Mouse (Mus musculus) right cerebral cortex, postnatal 4 days (tissue): ENCODE measurements at regions not wholly inside any gene's neighbourhood (a gene's known extent, or its start where the extent isn't known, plus 50 kb on each side); places are given as distances from the start of the nearest gene placed in this dataset.

Source experiments
- DNase-seq: peaks from one replicate; pipeline ENCODE4 v3.0.0-alpha.2; 2022

GRCm38 (mm10) chr9:92865822-92866221 lies 323.8 kb downstream of the Plod2 start:
- DNase-seq, result no peak

DNA sequence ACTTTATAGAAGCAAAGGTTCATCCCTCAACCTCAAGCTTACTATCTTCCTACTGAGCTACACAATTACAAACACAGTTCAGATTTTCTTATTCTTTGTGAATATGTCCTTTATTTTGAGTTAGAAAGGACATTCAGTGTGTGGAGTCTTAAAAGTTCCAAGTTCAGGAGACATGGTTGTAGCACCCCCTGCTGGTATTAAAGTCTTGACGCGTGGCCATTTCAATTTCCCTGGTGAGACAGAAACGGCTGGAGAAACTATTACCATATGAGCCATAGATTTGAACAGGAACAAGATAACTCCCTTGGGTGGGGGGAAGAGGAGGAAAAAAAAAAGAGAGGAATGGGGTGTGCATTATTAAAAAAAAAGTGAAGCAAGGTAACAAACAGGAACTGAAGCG lies 336.6 kb downstream of the Plod2 start:
- DNase-seq, result peak; percentile 25

DNA sequence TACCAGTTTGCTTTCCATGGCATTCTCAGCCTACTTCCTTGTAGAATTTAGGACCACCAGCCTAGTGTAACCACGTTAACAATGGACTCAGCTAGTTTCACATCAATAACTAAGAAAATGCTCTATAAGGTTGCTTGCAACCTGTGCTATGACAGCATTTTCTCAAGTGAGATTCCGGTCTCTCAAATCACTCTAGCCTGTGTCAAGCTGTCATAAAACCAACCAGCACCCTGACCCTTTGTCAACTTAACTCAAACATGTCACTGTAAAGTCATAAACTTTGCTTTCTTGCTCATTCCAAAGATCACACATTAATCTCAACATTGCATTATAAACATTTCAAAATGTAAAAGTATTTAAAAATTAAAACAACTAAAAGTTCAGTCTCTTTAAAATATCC lies 337.8 kb downstream of the Plod2 start:
- no peak for DNase-seq

DNA sequence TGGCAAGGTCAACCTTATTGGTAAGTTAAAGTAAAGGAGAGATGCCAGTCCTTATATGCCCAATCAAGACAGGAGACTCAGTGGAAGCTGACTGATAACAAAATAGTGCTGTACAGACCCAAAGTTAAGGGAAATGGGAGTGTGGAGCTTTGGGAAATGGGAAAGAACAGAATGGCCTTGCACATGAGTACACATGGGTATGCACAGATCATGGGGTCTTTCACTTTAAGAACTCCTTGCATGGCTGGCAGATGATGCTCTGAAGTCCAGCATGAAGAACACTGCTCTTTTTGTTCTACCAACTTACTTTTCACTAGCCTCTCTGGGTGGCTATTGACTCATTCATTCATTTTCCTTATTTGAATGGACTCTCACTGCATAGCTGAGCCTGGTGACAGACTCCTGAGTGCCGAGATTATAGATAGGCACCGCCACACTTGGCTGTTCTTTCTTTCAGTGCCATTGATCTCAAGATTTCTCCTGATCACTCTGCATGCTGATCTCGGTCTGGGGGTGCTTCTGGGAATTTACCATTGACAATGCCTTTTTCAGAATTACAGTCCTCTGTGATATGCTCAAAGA lies 340.3 kb downstream of the Plod2 start:
- no peak for DNase-seq

GRCm38 (mm10) chr9:92890063-92890462 lies 348.0 kb downstream of the Plod2 start:
- no peak for DNase-seq

GRCm38 (mm10) chr9:92899733-92900132 lies 357.7 kb downstream of the Plod2 start:
- DNase-seq, result no peak

DNA sequence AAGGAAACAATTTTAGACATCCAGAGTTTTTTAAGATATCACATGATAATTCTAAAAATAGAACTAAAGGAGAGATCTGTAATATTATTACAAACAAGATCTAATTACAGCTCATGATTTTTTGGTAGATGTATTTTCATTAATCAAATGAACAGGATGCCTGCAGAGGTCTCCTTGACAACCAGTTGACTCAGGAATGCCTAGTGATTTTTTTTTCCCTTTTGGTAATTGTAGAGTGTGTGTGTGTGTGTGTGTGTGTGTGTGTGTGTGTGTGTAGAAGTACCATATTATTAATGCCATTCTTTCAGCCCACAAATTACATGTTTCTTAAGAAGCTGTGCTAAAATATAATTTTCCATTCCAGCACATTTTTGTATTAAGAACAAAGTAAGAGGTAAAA lies 365.1 kb downstream of the Plod2 start:
- no peak for DNase-seq

- DNase-seq, result no peak
Measured at GRCm38 (mm10) chr9:92919396-92919795, 377.4 kb downstream of the Plod2 start.

- peak; percentile 6 for DNase-seq
Measured at GRCm38 (mm10) chr9:92930231-92930966, 388.4 kb downstream of the Plod2 start.

DNA sequence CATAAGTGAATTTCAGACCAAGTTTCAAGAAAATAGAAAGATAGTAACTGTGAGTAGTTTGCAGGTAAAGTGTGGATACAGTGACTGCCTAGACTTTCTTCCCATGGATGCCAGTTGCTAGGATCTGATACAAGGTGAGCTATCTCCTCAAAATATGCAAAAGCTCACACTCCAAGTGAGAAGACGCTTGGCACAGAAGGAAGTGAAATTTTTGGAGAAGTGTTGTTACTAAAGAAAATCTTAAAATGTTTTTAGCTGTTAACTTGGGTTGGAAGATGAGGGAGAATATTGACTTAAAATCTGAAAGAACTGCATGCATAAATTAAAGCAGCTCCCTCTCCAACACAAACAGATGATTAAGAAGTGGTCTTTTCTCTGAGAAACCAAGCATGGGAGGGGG lies 395.8 kb downstream of the Plod2 start:
- no peak for DNase-seq

DNA sequence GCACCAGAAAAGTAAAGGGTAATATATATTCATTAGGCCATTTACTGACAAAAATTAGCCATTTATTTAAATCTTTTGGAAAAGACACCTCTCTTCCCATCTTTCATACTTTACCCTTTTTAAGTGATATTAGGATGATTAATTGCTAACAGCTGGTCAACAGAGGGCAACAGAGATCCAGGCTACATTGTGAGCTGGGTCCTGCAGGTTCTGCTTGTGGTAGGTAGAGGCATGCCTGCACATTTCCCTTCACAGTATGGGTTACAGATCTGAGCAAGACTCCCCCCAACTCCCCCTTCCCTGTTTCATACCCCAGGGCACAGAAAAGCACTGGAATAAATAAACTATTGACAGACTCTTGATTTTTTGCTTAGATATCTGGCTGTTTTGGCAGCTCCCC lies 408.1 kb downstream of the Plod2 start:
- no peak for DNase-seq

GRCm38 (mm10) chr9:92963275-92963674 lies 421.3 kb downstream of the Plod2 start:
- DNase-seq, result no peak

DNA sequence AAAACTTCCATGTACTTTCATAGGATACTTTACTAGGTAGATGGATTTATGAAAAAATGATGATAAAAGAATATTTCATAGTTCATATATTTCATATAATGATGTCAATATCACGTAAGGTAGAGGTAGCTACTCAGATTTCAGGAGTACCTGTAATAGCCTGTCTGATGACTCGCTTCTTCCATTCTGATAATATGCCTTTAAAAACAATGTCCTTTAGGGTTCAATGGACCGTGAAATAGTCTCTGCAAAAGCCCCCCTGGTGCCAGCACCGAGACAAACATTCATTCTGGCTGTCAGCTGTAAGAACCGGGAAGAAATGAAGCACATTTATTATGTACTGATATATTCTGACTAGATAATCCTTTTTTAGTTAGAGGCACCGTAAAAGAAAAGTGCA lies 449.7 kb downstream of the Plod2 start:
- DNase-seq, result no peak

- DNase-seq, result no peak
Measured at GRCm38 (mm10) chr9:92996156-92996555, 454.1 kb downstream of the Plod2 start.

- no peak for DNase-seq
Measured at GRCm38 (mm10) chr9:93005182-93005953, 463.3 kb downstream of the Plod2 start.

DNA sequence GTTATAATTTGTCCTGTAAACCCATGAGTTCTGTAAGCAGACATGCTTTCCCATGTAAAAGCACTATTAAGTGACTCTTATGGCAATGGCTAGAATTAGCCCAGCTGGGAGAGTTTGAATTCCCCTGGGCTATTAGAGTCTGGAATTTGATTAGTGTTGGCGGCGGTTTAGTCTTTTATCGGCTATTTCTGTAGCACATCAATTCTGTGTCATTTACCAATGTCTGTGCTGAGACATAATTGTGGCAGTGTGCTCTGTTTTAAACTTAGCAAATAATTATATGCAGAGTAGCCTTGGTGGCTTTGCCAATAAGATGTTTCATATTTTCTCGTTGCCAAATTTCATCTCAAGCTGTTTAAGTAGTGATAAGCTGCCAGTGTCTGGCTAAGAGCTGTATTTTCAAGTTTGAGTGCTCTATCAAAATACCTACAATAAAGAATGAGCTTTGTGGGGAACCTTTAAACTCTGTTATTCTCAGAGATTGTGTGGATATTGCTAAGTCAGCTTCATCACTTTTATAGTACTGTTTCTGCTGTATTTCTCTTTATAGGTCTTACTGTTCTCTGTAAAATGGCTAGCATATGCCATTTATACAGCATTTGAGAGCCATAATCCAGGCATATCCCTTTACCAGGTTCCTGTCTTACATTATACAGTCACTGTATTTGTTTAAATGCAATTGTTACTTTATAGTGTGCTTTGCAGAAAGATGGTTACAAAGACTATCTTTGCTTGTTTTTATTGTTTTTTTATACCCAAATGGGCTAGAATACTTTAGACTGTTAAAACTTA lies 466.7 kb downstream of the Plod2 start:
- DNase-seq, result no peak

DNA sequence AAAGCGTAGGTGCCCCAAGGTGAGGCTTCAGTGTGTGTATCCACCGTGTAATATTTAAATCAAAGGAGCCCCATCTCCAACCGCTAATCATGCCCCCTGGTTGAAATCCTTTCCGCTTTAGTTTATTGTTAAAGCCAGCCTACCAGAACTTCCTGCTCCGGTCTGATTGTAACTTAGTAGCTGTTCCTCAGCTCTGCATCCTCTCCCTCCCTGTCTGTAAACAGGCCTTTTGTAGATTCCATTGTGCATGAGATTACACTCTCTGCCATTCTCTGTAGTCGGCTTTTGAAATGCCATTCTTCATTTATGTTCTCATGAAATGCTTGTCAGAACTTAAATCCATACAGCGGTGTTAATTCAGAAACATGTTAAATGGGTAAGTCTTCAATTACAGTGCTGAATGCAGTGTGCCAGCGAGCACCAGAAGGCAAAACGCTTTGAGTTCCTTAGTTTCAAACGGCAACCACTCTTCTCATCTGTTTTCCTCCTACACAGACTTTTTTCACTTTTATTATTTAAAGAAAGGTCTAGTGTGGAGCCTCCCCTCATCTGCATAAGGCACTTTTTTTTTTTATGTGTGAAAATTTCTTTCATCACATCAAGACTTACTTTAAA lies 502.4 kb downstream of the Plod2 start:
- no peak for DNase-seq

DNA sequence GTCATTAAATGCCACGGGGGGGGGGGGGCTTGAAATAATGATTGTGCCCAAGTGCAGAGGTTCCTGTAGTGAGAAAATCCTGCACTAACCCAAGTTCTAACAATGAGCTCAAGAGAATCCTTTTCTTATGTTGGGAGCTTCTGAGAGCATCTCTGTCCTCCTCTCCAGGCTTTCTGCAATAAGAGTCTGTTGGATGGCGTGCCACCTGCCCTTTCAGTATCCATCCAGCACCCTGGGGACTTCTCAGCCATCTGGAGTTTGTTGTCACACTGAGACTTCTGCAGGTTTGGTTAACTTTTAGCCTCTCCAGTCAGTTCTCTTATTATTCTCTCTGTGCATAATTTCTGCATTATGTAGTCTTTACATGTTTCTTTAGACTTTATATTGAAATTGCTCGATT lies 530.1 kb downstream of the Plod2 start:
- no peak for DNase-seq

DNA sequence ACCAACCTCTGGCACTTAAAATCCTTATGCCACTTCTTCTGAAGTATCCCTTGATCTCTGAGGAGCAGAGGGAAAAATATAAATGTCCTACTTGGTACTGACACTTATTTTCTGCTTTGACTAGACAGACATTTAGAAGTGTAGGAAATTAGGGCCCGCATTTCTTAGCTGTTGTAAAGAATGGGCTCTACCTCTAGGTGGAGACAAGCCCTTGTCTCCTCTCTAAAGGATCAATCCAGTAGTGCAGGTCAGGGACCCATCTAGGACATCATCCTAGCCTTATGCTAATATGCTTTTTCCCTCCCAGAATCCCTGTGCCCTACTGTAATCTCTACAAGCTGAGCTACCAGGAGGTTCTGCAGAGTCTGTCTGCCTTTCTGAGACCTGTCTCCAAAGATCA lies 541.1 kb downstream of the Plod2 start:
- no peak for DNase-seq

- no peak for DNase-seq
Measured at GRCm38 (mm10) chr9:93098008-93098581, 556.1 kb downstream of the Plod2 start.

GRCm38 (mm10) chr9:93130561-93130960 lies 588.5 kb downstream of the Plod2 start:
- DNase-seq, result no peak

DNA sequence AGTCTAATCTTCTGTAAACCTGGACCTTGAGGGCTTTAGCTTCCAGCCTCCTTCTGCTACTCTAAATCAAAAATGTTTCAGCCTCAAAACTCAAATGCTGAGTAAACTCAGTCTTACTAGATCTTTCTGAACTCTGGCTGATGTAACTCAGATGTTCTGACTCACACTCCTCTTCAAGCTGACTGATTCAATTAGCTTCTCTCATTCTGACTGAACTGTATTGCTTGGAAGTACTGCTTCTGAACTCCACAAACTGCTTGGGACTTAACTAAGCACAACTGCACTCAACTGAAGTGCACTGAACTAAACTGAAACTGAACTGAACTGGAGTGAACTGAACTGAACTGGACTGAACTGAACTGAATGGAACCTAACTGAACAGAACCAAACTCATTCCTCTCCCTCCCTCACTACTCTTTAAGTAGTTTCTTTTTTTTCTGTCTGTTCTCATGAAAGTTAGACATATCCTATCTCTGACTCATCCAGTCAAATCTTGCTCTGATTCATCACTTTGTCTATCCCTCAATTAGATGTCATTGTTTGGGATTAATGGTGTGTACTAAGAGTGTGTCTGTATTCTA lies 589.7 kb downstream of the Plod2 start:
- DNase-seq, result no peak
